Mouse (Mus musculus) cerebellum, adult 9-11 months (tissue): ENCODE measurements around the gene Epb41l3.
"Not testable (repeated sequence)": the region's sequence is repeated elsewhere in the genome, so short reads cannot be mapped to it uniquely, and the experiment has no call there.

Experiments used
- DNase-seq: peaks from one replicate; pipeline ENCODE4 v3.0.0; 2022

Gene Epb41l3

DNA sequence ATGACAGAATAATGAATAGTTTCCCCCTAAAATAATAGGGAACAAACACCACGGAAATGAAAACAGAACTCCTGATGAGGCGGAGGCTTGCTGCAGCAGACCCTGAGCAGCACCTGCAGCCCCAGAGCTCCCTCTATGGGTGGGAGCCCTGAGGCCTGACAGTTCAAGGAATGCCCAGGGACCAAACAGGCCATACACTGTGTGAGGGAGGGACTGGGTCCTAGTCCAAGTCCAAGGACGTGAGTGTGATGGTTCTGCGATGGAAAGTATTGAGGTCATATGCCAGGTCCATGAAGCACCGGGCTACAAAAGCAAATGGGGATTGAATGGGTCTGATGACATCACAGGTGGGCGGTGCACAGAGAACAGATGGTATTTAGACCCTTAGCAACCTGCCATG is 33.7 kb downstream of the Epb41l3 start:
- peak; percentile 30 for DNase-seq

DNA sequence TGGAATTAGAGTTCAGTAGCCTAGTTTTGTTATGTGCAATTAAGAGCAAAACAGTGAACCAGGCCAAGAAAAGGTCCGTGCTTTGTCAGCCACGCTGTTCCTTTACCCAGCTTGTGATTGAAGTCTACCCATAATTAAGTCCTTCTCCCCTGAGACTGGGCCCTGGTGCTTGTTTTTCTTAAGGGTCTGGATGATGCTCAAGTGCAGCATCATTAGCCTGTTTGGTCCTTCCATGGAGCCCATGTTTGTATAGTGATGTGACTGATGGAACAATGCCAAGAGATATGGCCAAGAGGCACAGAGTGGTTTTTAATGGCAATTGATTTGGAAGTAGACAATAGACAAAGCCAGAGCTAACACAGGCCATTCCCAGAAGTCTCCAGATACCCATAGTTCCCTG is 36.7 kb downstream of the Epb41l3 start:
- DNase-seq = no peak

DNA sequence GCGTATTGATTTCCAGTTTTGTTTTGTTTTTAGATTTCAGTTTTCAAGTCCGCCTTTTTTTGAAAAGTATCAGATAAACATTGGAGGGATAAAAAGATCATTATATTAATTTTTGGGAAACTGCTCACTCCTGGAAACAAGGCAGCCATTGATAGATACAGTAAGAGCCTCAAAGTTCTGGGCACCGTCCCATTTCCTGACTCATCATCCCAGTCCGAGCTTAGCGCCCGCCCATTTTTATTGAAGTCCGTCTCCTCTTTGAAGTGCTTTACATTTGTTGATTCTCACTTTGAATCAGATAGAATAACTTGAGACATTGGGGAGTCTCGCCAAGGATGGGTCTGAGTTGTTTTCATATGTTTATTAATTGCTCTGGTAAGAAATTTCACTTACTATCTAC is 43.7 kb downstream of the Epb41l3 start:
- DNase-seq = no peak

DNA sequence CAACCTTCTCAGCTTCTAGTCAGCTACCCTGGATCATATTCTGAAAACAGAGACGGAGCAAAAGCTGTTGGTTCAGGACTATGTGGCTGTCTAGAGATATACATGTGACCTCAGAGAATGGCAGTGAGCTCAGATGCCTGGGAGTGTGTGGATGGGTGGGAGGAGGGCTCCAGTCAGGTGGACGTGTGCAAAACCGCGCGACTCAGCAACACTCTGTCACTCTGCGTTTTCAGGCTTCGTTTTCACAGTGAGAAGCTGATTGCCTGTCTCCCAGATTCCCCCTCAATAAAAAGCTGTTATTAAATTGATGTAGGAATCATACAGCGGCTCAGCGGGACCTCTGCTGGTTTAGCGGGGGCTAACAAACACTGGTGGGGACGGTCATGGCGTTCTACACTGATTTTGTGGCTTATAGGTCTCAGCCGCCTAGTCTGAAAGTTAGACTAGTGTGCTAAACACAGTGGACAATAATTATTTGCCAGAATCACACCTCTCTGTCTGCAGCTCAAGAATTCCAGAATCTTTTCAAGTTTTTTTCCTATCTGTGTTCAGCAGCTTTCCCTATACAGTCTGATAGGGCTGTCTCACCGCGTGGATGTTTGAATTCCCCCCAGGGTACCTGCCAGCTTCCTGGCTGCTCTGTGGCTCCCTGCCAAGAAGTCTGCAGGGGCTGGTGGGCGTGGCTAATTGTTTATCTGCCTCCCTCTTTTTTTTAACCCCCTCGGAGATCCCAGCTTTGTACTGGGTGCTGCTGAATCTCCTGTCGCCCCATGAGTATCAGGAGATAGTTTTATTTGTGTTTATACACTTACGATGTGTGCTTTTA is 45.3 kb downstream of the Epb41l3 start:
- DNase-seq = peak; percentile 40

DNA sequence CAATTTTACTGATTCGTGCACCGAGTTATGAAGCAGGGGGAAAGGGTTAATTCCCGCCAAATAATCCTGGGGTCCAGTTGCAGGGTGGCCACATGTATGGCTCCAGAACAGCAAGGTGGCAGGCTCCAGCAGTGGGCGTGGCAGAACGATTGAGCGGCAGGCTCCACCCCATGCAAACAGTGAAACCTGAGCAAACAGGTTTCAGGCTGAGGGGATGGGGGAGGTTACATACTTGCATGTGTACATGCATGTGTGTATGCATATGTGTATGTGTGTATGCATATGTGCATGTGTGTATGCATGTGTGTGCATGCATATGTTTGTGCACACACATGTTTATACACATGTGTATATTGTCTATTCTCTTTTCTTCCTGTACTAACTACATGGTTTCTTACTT is 46.9 kb downstream of the Epb41l3 start:
- DNase-seq = not testable (repeated sequence)

DNA sequence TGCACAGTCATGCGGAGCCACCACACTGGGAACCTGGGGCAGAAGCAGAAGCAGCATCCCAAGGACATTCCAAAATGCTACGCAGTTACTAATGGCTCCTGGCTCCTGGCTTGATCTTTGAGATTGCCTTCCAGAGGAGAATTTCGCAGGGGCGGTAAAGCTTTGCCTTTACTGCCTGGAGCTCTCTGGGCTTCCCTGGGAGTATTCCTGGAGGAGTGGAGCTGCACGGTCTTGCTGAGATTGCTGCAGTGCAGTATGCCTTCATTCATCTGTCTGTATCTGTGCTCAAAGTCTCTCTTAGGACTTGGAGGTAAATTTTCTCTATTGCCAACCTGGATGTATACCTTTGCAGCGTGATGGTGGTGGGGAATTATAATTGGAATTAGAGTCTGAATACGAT is 52.0 kb downstream of the Epb41l3 start:
- DNase-seq = no peak

DNA sequence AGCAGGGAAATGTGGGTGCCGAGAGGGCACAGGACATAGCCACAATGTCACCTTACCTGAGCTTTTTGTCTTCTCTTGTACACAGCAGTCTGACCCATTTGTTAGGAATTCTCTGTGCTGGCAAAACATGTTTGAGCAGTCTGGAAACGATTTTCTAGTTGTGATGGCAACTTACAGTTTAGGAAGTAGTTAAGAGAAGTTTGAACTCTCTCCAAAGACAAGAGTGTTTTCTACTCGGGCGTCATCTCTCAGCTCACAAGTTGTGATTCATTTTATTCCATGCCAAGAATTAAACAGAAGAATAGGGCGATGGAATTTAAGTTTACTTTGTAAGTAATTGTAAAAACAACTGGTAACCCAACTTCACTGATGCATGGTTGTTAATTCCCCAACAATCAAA is 52.5 kb downstream of the Epb41l3 start:
- no peak for DNase-seq

DNA sequence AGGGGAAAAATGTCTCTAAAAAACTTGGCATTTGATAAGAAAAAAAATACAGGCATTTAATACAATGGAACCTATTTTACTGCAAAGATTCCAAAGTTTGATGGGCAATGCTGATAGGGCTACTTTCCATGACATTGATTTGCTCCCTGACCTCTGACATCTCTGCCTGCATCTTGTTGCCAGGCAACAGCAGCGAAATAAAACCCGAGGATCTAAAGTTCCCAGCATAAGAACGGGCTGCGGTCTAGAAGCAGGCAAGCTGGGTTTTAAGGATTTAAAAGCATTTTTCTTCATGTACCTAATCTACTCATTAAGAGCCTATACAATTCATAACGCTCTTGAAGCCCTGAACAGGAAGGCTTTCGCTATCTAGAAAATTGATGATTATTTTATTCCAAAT is 54.0 kb downstream of the Epb41l3 start:
- no peak for DNase-seq

DNA sequence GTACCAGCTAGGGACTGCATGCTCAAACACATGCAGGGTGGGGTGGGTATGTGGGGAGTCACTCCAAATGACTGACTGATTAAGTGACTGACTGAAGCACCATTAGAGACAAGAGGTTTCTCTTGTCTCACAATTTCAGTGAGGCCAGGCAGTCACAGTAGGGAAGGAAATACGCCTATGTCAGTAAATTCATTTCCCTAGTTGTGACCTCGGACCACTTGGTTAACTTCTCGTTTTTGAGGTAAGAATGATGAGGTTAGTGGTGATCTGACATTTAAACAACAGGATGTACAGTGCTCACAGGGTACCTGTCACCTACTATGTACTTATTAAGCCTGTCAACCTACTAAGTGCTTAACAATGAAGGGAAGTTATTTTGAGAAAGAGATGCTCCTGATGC is 67.5 kb downstream of the Epb41l3 start:
- DNase-seq = no peak

DNA sequence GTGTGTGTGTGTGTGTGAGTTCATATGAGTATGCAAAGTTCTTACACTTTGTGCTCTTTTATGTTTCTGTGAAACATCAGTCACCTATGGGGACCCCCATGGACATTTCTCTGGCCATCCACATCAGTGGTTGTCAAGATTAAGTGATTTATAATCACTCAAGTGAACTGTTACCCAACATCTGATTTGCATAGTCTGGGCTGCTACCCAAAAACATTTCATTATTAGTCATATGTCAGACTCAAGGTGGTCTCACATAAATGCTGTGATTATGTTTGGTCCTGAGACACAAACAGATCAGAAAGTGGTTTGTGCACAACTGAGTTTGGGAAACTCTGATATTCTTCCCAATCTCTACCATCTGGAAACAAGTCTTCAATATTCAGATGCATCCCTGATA is 75.3 kb downstream of the Epb41l3 start:
- no peak for DNase-seq

DNA sequence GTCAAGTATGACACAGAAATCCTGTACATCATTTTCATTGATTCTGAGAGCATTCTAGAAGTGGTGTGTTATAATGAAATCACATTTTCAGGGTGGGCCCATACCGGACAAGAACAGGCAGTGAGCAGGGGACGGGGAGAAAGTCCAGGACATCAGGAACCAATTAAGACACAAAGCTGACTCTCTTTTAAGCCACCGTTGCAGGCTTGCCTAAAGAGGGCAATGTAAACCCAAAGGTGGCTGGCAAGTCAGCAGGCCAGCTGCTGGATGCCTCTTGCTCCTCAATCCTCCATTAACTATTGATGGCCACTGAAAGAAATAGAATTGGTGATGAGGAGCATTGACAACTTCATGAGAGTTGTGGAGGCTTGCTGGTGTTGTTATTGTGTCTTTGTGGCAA is 75.8 kb downstream of the Epb41l3 start:
- no peak for DNase-seq

DNA sequence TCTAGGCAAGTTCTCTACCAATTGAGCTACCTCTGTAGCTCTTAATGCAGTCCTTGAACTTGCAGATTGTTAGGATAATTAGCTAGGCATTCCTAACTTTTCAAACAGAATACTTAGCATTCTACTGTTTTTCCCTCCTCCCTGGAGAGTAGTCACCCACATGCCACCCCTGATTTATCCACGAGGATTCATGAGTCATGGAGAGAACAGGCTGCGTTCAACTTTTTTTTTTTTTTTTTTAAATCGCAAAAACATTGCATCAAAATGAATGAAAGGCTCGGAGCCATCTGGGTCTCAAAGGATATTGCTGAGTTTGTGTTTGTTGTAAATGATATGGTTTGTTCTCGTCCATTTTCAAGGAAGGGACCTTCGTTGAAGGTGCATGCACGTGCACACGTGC is 79.6 kb downstream of the Epb41l3 start:
- no peak for DNase-seq

DNA sequence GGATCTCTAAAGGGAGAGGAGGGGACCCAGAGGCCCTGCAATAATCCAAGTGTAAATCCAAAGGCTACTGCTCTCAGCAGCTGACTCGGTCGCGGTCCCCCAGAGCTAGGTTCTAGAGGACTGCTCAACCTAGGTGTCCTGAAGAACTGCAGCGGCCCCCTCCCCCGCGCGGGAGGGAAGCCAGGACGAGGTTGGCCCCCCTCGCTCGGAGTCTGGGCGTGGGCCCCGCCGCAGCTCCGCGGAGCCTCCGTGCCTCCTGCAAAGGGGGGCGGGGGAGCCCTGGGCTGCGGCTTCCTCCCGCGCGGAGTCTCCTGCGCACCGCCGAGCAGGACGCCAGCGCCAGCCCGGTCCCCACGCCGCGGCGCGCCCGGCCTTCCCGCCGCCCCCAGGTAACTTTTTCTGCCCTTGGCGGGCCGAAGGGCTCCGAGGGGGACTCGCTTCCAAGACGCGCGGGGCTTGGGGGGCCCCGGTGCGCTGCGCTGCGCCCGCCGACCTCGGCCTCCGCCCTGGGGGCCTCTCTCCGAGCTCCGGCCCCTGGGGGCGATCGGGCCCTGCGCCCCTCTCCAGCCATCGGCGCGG is 81.1 kb downstream of the Epb41l3 start:
- peak; percentile 72 for DNase-seq

DNA sequence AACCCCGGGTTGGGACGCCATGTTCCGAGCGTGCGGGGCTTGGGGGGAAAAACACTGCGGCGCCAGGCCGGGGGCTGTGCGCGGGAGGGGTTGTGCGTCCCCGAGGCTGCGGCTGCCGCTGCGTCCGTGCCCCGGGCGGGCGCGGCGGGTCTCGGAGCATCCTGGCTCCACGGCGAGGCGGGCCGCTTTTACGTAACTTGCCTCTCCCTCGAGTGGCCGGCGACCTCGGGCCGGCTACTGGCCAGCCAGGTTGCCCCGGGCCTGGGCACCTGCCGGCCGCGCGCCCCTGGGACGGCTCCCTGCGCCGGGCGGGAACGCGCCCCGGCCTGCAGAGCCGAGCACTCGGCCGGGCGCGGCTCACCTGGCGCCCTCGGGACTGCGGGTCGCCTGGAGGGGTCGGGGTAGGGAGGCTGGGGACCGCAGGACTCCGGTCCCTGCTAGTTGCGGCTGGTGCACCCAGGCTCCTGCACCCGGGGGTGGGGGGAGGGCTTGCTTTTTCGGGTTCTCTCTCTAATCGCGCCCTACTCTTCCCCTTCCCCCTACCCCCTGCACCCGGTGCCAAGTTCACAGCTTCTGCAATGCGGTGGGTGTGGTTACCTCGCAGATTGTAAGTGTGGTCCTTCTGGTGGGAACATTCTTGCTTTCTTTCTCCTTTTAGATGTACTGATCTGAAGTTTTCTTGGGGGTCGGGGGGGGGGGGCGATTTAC is 81.8 kb downstream of the Epb41l3 start:
- peak; percentile 59 for DNase-seq

DNA sequence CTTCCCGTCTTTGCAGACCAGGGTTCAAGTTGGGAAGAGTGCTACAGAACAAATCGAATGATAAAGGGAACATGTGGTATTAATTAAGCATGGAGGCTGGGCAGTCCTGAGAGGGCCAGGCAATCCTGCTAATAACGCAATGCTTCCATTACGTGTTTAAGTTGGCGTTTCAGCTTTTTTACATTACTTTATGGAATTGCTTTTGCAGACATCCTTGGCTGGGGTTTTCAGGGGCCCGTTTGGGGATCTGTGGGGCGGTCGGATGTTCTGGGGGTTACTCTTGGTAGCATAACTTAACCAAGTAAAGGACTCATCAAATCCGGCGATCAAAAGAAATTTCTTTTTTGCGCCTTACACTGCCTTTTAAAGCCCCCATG is 82.3 kb downstream of the Epb41l3 start:
- DNase-seq = no peak

DNA sequence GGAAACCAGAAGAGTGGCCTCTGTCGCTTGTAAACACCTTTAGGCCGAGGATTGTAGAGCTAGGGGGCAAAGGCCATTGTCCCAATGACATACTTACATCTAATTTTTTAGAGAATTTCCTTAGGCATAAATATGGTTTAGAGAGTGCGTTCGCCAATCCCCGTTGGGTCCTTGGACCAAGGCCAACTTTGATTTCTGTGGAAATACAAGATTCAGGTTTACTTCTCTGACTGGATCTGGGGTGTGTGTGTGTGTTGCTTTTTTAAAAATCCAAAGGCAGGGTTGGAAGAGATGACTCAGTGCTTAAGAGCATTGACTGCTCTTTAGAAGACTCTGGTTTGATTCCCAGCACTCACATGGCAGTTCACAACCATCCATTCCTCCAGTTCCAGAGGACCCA is 83.2 kb downstream of the Epb41l3 start:
- DNase-seq = peak; percentile 45

DNA sequence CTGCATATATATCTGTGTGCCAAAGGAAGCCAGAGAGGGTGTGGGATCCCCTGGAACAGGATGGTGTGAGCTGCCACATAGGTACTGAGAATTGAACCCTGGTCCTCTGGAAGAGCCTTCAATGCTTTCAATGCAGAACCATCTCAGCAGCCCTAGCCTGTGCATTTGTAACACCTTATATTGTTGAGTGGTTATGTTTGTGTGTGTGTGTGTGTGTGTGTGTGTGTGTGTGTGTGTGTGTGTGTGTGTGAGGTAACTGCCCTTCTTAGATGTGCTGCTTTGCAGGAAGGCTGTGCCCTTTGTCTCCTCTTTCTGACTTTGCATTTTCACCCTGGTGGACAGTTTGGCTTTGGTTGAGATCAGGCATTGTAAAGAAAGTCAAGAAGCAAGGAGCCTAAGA is 87.2 kb downstream of the Epb41l3 start:
- no peak for DNase-seq

DNA sequence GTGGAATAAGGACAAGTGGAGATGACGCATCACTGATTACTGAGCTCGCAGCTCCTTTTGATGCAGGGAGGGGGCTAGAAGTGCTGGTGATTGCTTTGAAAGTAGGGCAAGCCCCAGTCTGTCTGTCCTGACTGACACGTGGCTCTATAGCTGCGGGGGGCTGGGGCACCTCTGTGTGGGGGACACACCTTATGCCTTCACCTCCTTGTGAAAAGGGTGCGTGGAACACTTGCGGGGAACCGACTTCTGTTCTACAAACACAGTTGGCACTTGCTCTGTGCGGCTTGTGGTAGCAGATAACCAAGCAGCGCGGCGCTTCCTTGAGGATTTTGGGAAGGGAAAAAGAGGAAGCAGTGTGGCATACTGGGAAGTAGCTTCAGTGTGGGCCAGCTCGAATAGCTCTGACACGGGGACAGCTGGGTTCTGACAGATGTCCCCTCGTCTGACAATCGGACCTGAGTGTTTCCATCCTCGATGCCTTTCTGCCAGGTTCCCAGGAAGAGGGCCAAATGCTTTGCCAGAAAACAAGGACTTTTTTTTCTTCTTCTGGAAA is 101.5 kb downstream of the Epb41l3 start:
- DNase-seq = peak; percentile 77

DNA sequence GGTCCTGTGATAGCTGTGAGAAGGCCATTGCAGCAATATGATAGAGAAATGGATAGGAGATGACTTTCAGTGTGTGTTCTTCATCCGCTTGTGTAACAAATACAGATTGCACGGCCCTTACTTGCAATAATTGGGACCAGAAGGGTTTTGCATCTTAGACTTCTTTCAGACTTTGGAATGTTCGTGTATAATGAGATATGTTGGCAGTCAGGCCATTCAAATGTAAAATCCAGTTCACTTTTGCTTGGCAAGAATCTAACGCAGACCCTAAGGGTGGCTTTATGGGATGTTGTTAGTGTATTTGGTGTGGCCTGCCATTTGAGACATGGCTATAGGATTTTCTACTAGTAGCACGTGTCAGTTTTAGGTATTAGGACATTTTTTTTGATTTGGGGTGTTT is 102.5 kb downstream of the Epb41l3 start:
- DNase-seq = no peak

DNA sequence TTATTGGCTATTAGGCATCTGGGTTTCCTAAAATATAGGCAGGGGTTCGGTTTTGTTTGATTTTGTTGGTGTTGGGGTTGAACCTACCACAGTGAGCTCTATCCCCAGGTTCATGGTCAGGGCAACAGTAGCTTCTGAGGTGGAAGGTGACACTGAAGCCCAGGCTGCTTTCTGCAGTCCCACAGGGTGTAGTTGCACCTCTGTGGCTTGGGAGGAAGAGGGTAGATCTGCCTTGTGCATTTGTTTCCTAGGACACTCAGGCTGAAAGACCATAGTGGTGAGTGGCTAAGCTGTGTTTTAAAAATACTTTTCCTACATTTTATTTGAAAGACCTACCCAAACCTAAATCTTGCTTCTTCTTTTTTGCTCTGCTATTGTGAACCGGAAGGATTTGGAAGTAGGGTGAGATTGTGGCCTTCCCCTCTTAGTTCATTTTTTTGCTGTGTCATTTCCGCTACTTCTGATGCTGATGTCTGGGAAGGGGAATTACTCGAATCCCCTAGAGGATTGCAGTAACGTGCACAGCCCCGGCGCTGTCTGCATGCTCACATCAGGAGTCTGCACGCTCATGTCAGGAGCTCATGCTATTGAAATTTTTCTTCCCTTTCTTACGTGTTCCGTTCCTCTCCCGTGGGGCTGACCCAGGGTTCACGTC is 105.5 kb downstream of the Epb41l3 start:
- DNase-seq = no peak

DNA sequence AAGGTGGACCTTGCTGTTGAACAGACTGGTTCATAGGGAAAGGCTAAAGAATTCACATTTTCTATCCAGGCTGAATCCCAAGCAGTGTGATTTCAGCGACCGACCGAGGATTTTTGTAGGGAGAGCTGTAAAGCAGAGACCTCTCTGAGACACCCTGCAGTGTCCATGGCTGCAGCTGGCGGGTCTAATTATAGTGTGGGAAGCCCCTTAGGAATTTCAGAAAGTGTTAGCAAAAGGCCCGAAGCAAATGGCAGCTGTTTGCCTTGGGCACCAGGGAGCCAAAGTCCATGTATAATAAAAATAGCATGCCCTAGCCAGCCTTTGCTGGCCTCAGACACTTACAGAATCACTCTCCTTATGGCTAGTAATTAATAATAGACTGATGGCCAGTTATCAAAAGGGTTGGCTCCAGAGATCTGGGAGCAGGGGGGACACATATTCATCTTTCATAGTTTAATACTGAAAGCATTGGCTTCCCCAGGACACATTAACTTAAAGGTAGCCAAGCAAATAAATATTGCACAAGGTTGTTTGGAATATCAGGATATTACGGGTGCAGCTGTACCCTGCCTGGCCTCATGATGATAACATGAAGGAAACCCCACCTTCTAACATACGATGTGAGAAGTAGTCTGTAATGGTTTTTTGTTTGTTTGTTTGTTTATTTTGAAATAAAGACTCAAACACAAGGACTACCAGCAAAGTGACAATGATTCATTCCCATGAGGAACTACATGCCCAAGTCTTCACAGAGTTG is 106.3 kb downstream of the Epb41l3 start:
- DNase-seq = no peak

DNA sequence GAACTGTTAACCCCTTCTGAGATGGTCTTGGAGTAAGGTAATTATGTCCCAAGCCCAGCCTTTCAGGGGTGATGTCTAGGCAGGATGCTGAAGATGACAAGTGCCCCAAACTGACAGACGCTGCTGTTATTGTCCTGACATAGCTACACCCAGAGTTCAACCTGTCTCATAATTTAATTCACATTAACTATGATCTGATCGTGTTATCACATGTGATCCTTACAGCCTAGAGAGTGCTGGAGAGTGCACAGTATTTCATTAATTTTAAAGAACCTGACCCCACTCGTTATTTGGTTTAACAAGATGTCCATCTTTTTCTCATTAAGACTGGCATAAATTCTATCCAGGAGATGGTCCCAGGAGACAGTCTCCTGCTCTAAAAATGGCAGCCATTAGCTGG is 112.3 kb downstream of the Epb41l3 start:
- no peak for DNase-seq
